Mouse (Mus musculus) heart, embryonic 15.5 days (tissue): Measurements from ENCODE around the gene Naa80. TPM values are rescaled to one million over a fixed set of nuclear protein-coding genes. Genes with fewer than 3 reads are reported as not detected.
A peak's percentile ranks its signal among the peaks of the same experiment; 100 is the strongest.

Experiments
- ATAC-seq: fragments of 200-750 bp; cut with Nextera tagmentation; replicated peaks from 2 replicates; pipeline ENCODE4 v1.8.0; 2017; ENCODE audit warnings: low read depth, moderate TSS enrichment; ENCODE audit not compliant: insufficient number of reproducible peaks, insufficient read depth, low FRiP score
- H3K27ac ChIP-seq: fragments of 300-500 bp; sonication (generic); 2 replicates; pipeline ENCODE4 v1.5.1; 2015; ENCODE audit warnings: mild to moderate bottlenecking, inconsistent platforms
- H3K27me3 ChIP-seq: fragments of 300-500 bp; sonication (generic); 2 replicates; pipeline ENCODE4 v1.6.1; 2015; ENCODE audit warnings: inconsistent platforms
- H3K36me3 ChIP-seq: fragments of 300-500 bp; sonication (generic); 2 replicates; pipeline ENCODE4 v1.6.1; 2015; ENCODE audit warnings: mild to moderate bottlenecking, inconsistent platforms
- H3K4me1 ChIP-seq: fragments of 300-500 bp; sonication (generic); replicated peaks from 2 replicates; pipeline ENCODE4 v1.6.1; 2015; ENCODE audit warnings: inconsistent platforms
- H3K4me2 ChIP-seq: fragments of 300-500 bp; sonication (generic); 2 replicates; pipeline ENCODE4 v1.6.1; 2015; ENCODE audit warnings: inconsistent platforms, mild to moderate bottlenecking, moderate library complexity
- H3K4me3 ChIP-seq: fragments of 300-500 bp; sonication (generic); 2 replicates; pipeline ENCODE4 v1.5.1; 2015; ENCODE audit warnings: mild to moderate bottlenecking, inconsistent platforms
- H3K9ac ChIP-seq: fragments of 300-500 bp; sonication (generic); 2 replicates; pipeline ENCODE4 v1.6.1; 2015; ENCODE audit warnings: mild to moderate bottlenecking, inconsistent platforms
- H3K9me3 ChIP-seq: fragments of 300-500 bp; sonication (generic); replicated peaks from 2 replicates; pipeline ENCODE4 v1.6.1; 2016; ENCODE audit warnings: inconsistent platforms
- WGBS: fragments of 180-500 bp; shearing (Covaris S2); methylation state at CpG from one replicate; pipeline ENCODE4 v1.1.7; 2015; ENCODE audit warnings: mixed read lengths; 5-methylcytosine and 5-hydroxymethylcytosine counted together
- polyA plus RNA-seq: library from polyadenylated mRNA; unstranded; fragments of >200 nt; fragmentation: Nextera tagmentation; extraction: Ambion mirVana; gene quantifications from 2 replicates; pipeline ENCODE4 v1.2.1, GENCODE M21; 2015

The Naa80 gene
- polyA plus RNA-seq, 1 experiment from 2014 or later, result 13.4 TPM

DNA sequence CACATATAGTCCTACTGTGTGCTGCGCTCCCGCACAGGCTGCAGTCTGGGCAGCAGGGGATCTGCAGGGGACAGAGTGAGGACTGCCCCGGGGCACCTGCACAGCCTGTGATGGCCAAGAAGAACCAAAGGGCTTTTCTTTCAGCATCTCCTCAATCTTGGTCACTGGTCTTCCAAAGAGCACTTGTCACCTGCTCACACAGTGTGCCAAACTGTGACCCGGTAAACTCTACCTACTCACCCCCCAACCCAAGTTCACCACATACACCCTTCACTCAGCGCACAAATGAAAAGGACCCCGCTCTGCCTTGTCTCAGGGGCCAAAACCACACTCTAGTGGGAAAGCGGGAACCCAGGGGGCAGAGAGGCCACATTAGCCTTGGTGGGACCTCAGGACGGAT is 53.2 kb downstream of the Naa80 start:
- Histone ChIP-seq H3K4me1 (peaks cover 75% of the 10 kb centered on the region), H3K27me3 (no peaks in the 10 kb centered on the region), H3K9me3 (no peaks in the 10 kb centered on the region), H3K4me3 (peak overlapping the region; percentile 94; the same call in 1 of the 2 replicates), H3K9ac (peak overlapping the region; percentile 100; the same call in 1 of the 2 replicates), H3K36me3 (no peaks in the 10 kb centered on the region), H3K4me2 (peak overlapping the region; percentile 94), H3K27ac (peak overlapping the region; percentile 89)
- WGBS, result 93% methylated on average over 8 of the region's 8 CpGs
- no peak for ATAC-seq

DNA sequence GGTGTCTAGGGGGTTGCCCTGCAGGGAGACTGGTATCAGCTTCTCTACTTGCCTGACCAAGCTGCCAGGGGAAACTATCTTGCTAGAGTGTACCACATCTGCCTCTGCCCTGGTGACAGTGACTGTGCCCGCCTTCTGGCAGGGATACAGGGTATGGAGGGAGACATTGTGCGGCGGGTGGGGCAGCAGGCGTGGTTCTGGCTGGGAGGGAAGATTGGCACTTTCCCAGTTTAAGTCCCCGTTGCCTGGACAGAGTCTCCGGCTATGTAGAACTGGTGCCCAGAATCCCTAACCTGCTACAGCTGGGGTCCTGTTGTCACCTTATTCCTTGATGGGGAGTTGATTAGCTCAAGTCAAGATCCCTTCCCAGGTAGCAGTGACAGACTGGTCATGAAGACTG is 53.8 kb downstream of the Naa80 start:
- Histone ChIP-seq H3K36me3 (no peaks in the 10 kb centered on the region), H3K4me1 (peaks cover 75% of the 10 kb centered on the region), H3K27ac (peak overlapping the region; percentile 89), H3K9me3 (no peaks in the 10 kb centered on the region), H3K4me2 (peak overlapping the region; percentile 94), H3K4me3 (peak overlapping the region; percentile 94), H3K27me3 (no peaks in the 10 kb centered on the region), H3K9ac (peak overlapping the region; percentile 100)
- WGBS, result 48% methylated on average over 6 of the region's 6 CpGs
- ATAC-seq, result no peak

DNA sequence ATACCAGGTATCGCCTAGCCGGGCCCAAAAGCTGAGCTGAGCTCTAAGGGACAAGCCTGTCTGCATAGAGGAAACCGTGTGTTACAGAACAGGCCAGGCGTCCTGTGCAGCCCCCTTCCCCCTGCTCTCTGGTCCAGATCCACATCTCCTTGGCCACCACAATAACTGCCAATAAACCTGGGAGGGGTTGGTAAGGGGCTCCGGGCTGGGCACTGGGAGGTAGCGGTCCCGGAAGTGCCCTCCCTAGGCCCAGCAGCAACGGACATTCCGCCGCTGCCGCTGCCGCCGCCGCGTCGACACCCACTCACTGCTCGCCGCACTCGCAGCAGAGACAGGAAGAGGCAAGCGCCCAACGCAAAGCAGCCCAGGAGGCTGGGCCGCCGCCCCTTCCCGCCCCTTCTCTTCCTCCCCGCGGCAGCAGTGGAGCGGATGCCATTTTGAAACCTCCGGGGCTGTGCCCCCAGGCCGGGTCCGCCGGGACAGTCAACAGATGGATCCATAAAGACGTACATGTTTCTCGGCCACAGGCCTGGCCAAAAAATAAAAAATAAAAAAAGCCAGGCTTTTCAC is 54.5 kb downstream of the Naa80 start:
- H3K9ac ChIP-seq, result peak overlapping the region; percentile 100
- H3K27ac ChIP-seq, result peak overlapping the region; percentile 89
- 1% methylated on average over 33 of the region's 33 CpGs for whole genome bisulfite sequencing
- H3K4me1 ChIP-seq, result peaks cover 68% of the 10 kb centered on the region
- no peaks in the 10 kb centered on the region for H3K27me3 ChIP-seq
- peak overlapping the region; percentile 94 for H3K4me3 ChIP-seq
- no peaks in the 10 kb centered on the region for H3K9me3 ChIP-seq
- H3K36me3 ChIP-seq, result no peaks in the 10 kb centered on the region
- ATAC-seq, result peak; percentile 45
- peak overlapping the region; percentile 94 for H3K4me2 ChIP-seq

Other genes with a start within 250 kb of the Naa80 start
- gene Hemk1, start 240.5 kb upstream of the Naa80 start, polyA plus RNA-seq, result 11.2 and 11.8 TPM in 2 replicates
- gene 6430571L13Rik, start 238.3 kb upstream of the Naa80 start, polyA plus RNA-seq, result 0.90 and 1.1 TPM in 2 replicates
- gene Cacna2d2, start 179.3 kb upstream of the Naa80 start, polyA plus RNA-seq, result 2.6 and 3.6 TPM in 2 replicates
- gene Tmem115, start 44.9 kb upstream of the Naa80 start, polyA plus RNA-seq, result 31.5 and 35.5 TPM in 2 replicates
- 14.7 and 19.5 TPM in 2 replicates for gene Cyb561d2, start 36.7 kb upstream of the Naa80 start, polyA plus RNA-seq
- gene Nprl2, start 36.7 kb upstream of the Naa80 start, polyA plus RNA-seq, result 26.4 and 30.5 TPM in 2 replicates
- 0.40 and 1.7 TPM in 2 replicates for gene Zmynd10, start 31.6 kb upstream of the Naa80 start, polyA plus RNA-seq
- 45.3 and 54.8 TPM in 2 replicates for gene Rassf1, start 27.3 kb upstream of the Naa80 start, polyA plus RNA-seq
- 41.4 and 43.0 TPM in 2 replicates for gene Tusc2, start 15.6 kb upstream of the Naa80 start, polyA plus RNA-seq
- 72.2 and 89.3 TPM in 2 replicates for gene Hyal2, start 10.9 kb upstream of the Naa80 start, polyA plus RNA-seq
- gene Hyal1, start 2.0 kb upstream of the Naa80 start, polyA plus RNA-seq, result 8.3 and 9.1 TPM in 2 replicates
- 0.68 and 0.82 TPM in 2 replicates for gene Hyal3, start 1.9 kb downstream of the Naa80 start, polyA plus RNA-seq
- gene Ifrd2, start 8.8 kb downstream of the Naa80 start, polyA plus RNA-seq, result 31.7 and 45.7 TPM in 2 replicates
- gene Sema3b, start 30.3 kb downstream of the Naa80 start, polyA plus RNA-seq, result 9.7 and 10.7 TPM in 2 replicates
- gene Gnai2, start 56.5 kb downstream of the Naa80 start, polyA plus RNA-seq, result 367 and 431 TPM in 2 replicates
- gene Slc38a3, start 90.6 kb downstream of the Naa80 start, polyA plus RNA-seq, result 2.5 and 3.6 TPM in 2 replicates
- 0.53 and 0.98 TPM in 2 replicates for gene Gnat1, start 100.8 kb downstream of the Naa80 start, polyA plus RNA-seq
- gene Sema3f, start 131.6 kb downstream of the Naa80 start, polyA plus RNA-seq, result 4.1 and 7.1 TPM in 2 replicates
- gene Rbm5, start 192.1 kb downstream of the Naa80 start, polyA plus RNA-seq, result 123 and 147 TPM in 2 replicates